Comparison of ENCODE assay signal across 17 mouse cellular contexts in the genomic region with DNA sequence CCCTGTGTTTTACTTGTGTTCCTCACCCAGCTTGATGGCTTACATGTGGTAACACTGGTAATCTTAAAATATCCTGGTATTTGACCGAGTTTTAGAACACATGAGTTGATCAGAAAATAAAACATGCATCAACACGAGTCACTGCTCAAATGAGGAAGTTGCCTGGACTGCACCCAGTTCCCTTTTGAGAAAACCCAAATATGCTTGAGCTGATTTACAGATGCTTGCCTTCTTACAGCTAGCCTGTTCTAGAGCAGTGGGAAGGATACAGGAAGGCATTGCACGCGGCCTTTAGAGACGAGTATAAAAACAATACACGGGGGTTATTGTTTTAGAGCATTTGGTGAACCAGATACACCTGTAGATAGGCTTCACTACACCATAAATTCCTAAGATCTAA. TPM values are rescaled to one million over a fixed set of nuclear protein-coding genes. Genes with fewer than 3 reads are reported as not detected.
DNase-seq lines count a peak whose midpoint lies in the region; ATAC-seq and TF ChIP-seq lines count a peak whose summit lies in the region.
"Had no signal": no experiment of that assay in that cellular context is flagged by ENCODE, and none has a peak within 500 bp of the region (broad histone marks: within the 10 kb centered on the region; RNA-seq: fewer than 3 reads in every experiment).

No protein-coding gene starts in this region.

- dilution Hi-C loops in CH12.LX (cut with MboI; ENCODE audit: extremely low pct_ligation_motif_present, extremely low pct_unique_long_range_greater_than_20kb, low sequenced_read_pairs), result no loop called here

- no peak overlapping the region for H3K9ac ChIP-seq in liver, postnatal 0 days (replicated peaks)
- H3K9ac ChIP-seq in liver, embryonic 11.5 days (ENCODE audit: low read depth, low read length), result no peak overlapping the region
- 0 out of 2 replicates have a peak overlapping the region, but pooled peaks have one; percentile 19 for H3K9ac ChIP-seq in CH12.LX (ENCODE audit: insufficient read depth, low read depth)
- H3K9ac ChIP-seq in intestine, embryonic 15.5 days, result no peak overlapping the region
- H3K9ac ChIP-seq: forebrain, embryonic 15.5 days; hindbrain, embryonic 12.5 days; lung, embryonic 15.5 days had no signal

- peaks cover 50% of the 10 kb centered on the region for H3K79me2 ChIP-seq in CH12.LX (replicated peaks; ENCODE audit: control insufficient read depth, extremely low read depth, insufficient read depth, poor library complexity, severe bottlenecking)

- DNase-seq in liver, postnatal 0 days, result no peak
- DNase-seq in liver, embryonic 11.5 days (ENCODE audit: low spot score), result no peak
- DNase-seq in CH12.LX (ENCODE audit: extremely low read depth), result peak; percentile 56
- no peak for DNase-seq in thymus, postnatal 4 days
- DNase-seq: adrenal gland, postnatal 10 days; cerebellum, adult 9-10 months; kidney, postnatal 10 days; layer of hippocampus, adult 9-11 months; retina, postnatal 1 day had no signal

- H3K27ac ChIP-seq in liver, postnatal 0 days (ENCODE audit: low read depth), result 0 out of 2 replicates have a peak overlapping the region, but pooled peaks have one; percentile 34
- no peak overlapping the region for H3K27ac ChIP-seq in liver, embryonic 11.5 days (ENCODE audit: low read depth, low read length)
- H3K27ac ChIP-seq in CH12.LX (ENCODE audit: insufficient read depth, low read depth), result peak overlapping the region; percentile 72
- H3K27ac ChIP-seq in bone marrow macrophage, adult 2 months (ENCODE audit: insufficient read depth, low read depth, low read length), result peak overlapping the region; percentile 96
- no peak overlapping the region for H3K27ac ChIP-seq in intestine, embryonic 15.5 days
- H3K27ac ChIP-seq: forebrain, embryonic 15.5 days; hindbrain, embryonic 12.5 days; lung, embryonic 15.5 days; midbrain, embryonic 10.5 days had no signal

- no peak for TF ChIP-seq EP300 in liver, postnatal 0 days (IDR thresholded peaks at IDR 0.05; ENCODE audit: low read depth)
- TF ChIP-seq EP300 in CH12.LX (IDR thresholded peaks at IDR 0.05; ENCODE audit: low read length), result no peak

- ATAC-seq in liver, postnatal 0 days, result no peak
- no peak for ATAC-seq in liver, embryonic 11.5 days (replicated peaks; ENCODE audit: low FRiP score)
- ATAC-seq in neutrophil, adult 5-6 weeks (ENCODE audit: extremely low read depth, insufficient number of reproducible peaks, low FRiP score, poor library complexity, severe bottlenecking), result peak; percentile 59
- no peak for ATAC-seq in intestine, embryonic 15.5 days
- ATAC-seq: forebrain, embryonic 15.5 days; intestine, embryonic 16.5 days had no signal

- TF ChIP-seq RAD21 in CH12.LX (IDR thresholded peaks at IDR 0.05; ENCODE audit: low read depth, low read length), result no peak

- H3K27me3 ChIP-seq in liver, postnatal 0 days (ENCODE audit: insufficient read depth, low read length), result no peaks in the 10 kb centered on the region
- H3K27me3 ChIP-seq in liver, embryonic 11.5 days (replicated peaks; ENCODE audit: control insufficient read depth, insufficient read depth, low read length), result no peaks in the 10 kb centered on the region
- no peaks in the 10 kb centered on the region for H3K27me3 ChIP-seq in CH12.LX (replicated peaks)
- H3K27me3 ChIP-seq in intestine, embryonic 15.5 days (replicated peaks), result no peaks in the 10 kb centered on the region
- H3K27me3 ChIP-seq: forebrain, embryonic 15.5 days; hindbrain, embryonic 12.5 days; lung, embryonic 15.5 days had no signal

- in situ Hi-C loops in CH12.LX (cut with MboI; ENCODE audit: low pct_ligation_motif_present, low pct_unique_long_range_greater_than_20kb, low sequenced_read_pairs), result no loop called here

- H3K4me2 ChIP-seq in liver, postnatal 0 days (ENCODE audit: low read depth, low read length), result no peak overlapping the region
- no peak overlapping the region for H3K4me2 ChIP-seq in liver, embryonic 11.5 days
- H3K4me2 ChIP-seq in CH12.LX (ENCODE audit: insufficient read depth, low read depth, poor library complexity, severe bottlenecking), result peak overlapping the region; percentile 29
- no peak overlapping the region for H3K4me2 ChIP-seq in intestine, embryonic 15.5 days (replicated peaks)
- H3K4me2 ChIP-seq: forebrain, embryonic 15.5 days; hindbrain, embryonic 12.5 days; lung, embryonic 15.5 days had no signal

- no peaks in the 10 kb centered on the region for H3K36me3 ChIP-seq in liver, postnatal 0 days (replicated peaks; ENCODE audit: insufficient read depth, low read length)
- no peaks in the 10 kb centered on the region for H3K36me3 ChIP-seq in liver, embryonic 11.5 days (ENCODE audit: control insufficient read depth, insufficient read depth, low read length)
- H3K36me3 ChIP-seq in CH12.LX (replicated peaks in 1 of 2; ENCODE audit: control insufficient read depth in 1 of 2, insufficient read depth in 1 of 2, low read length in 1 of 2), result peaks cover 5 to 6% of the 10 kb centered on the region in 2 experiments
- H3K36me3 ChIP-seq in intestine, embryonic 15.5 days, result no peaks in the 10 kb centered on the region
- H3K36me3 ChIP-seq: forebrain, embryonic 15.5 days; hindbrain, embryonic 12.5 days; lung, embryonic 15.5 days; midbrain, embryonic 10.5 days had no signal

- WGBS in liver, postnatal 0 days (ENCODE audit: insufficient replicate concordance), result 40% methylated on average over 6 of the region's 6 CpGs
- 60% methylated on average over 6 of the region's 6 CpGs for WGBS in liver, embryonic 11.5 days
- 80% methylated on average over 6 of the region's 6 CpGs for WGBS in intestine, embryonic 15.5 days

- no peak overlapping the region for H3K4me3 ChIP-seq in liver, postnatal 0 days (ENCODE audit: low read depth, low read length)
- no peak overlapping the region for H3K4me3 ChIP-seq in liver, embryonic 11.5 days (ENCODE audit: low read depth, low read length)
- no peak overlapping the region for H3K4me3 ChIP-seq in CH12.LX (replicated peaks in 1 of 3; ENCODE audit: low read depth in 2 of 3, low read length in 2 of 3, poor library complexity in 1 of 3)
- H3K4me3 ChIP-seq in bone marrow macrophage, adult 2 months (ENCODE audit: insufficient read depth, low read length), result no peak overlapping the region
- no peak overlapping the region for H3K4me3 ChIP-seq in intestine, embryonic 15.5 days (replicated peaks)
- H3K4me3 ChIP-seq: forebrain, embryonic 15.5 days; hindbrain, embryonic 12.5 days; lung, embryonic 15.5 days; midbrain, embryonic 10.5 days had no signal

- no peak for TF ChIP-seq CTCF in liver, postnatal 0 days (IDR thresholded peaks at IDR 0.05; ENCODE audit: low read depth)
- TF ChIP-seq CTCF in CH12.LX (conservative IDR thresholded peaks at IDR 0.05 in 1 of 2, IDR thresholded peaks at IDR 0.05 in 1 of 2; ENCODE audit: low read depth in 2 of 2, low read length in 2 of 2), result no peak
- no peak for TF ChIP-seq CTCF in bone marrow macrophage, adult 2 months (IDR thresholded peaks at IDR 0.05; ENCODE audit: low read depth, low read length)

- H3K4me1 ChIP-seq in liver, postnatal 0 days (ENCODE audit: insufficient read depth), result no peaks in the 10 kb centered on the region
- no peaks in the 10 kb centered on the region for H3K4me1 ChIP-seq in liver, embryonic 11.5 days (replicated peaks; ENCODE audit: control insufficient read depth, insufficient read depth, low read length)
- peaks cover 8 to 60% of the 10 kb centered on the region in 2 experiments; a peak in 3 of 4 replicates for H3K4me1 ChIP-seq in CH12.LX (ENCODE audit: control insufficient read depth in 1 of 2, insufficient read depth in 2 of 2)
- H3K4me1 ChIP-seq in bone marrow macrophage, adult 2 months (ENCODE audit: control insufficient read depth, insufficient read depth, low read length), result peaks cover 53% of the 10 kb centered on the region
- no peaks in the 10 kb centered on the region for H3K4me1 ChIP-seq in intestine, embryonic 15.5 days (replicated peaks)
- H3K4me1 ChIP-seq: forebrain, embryonic 15.5 days; hindbrain, embryonic 12.5 days; lung, embryonic 15.5 days; midbrain, embryonic 10.5 days had no signal

- TF ChIP-seq POLR2A in CH12.LX (IDR thresholded peaks at IDR 0.05; ENCODE audit: low read depth, low read length), result no peak; the same call in 1 of the 2 replicates
- TF ChIP-seq POLR2A in bone marrow macrophage, adult 2 months (IDR thresholded peaks at IDR 0.05; ENCODE audit: borderline replicate concordance, low read depth, low read length), result no peak

- no peaks in the 10 kb centered on the region for H3K9me3 ChIP-seq in liver, postnatal 0 days (ENCODE audit: low read length)
- H3K9me3 ChIP-seq in liver, embryonic 11.5 days (ENCODE audit: control insufficient read depth, low read length), result no peaks in the 10 kb centered on the region
- H3K9me3 ChIP-seq in CH12.LX (replicated peaks; ENCODE audit: low read length), result no peaks in the 10 kb centered on the region
- no peaks in the 10 kb centered on the region for H3K9me3 ChIP-seq in intestine, embryonic 15.5 days
- H3K9me3 ChIP-seq: forebrain, embryonic 15.5 days; hindbrain, embryonic 12.5 days; lung, embryonic 15.5 days; midbrain, embryonic 10.5 days had no signal

TF ChIP-seq in CH12.LX, 34 proteins besides CTCF, POLR2A, EP300 and RAD21:
- TF ChIP-seq MAFK (IDR thresholded peaks at IDR 0.05; ENCODE audit: insufficient replicate concordance, low read length), result no peak
- TF ChIP-seq ELF1 (IDR thresholded peaks at IDR 0.05; ENCODE audit: low read depth, low read length), result peak; percentile 45; the same call in 1 of the 2 replicates
- peak; percentile 80 for TF ChIP-seq MYC (IDR thresholded peaks at IDR 0.05; ENCODE audit: low read depth, low read length)
- TF ChIP-seq BHLHE40 (IDR thresholded peaks at IDR 0.05; ENCODE audit: low read depth, low read length), result peak; percentile 53
- TF ChIP-seq HCFC1 (IDR thresholded peaks at IDR 0.05; ENCODE audit: low read depth, low read length), result no peak
- TF ChIP-seq IRF4 (IDR thresholded peaks at IDR 0.05; ENCODE audit: low read depth, low read length), result peak; percentile 45; the same call in 1 of the 2 replicates

RNA-seq across cellular contexts. Expression of gene Arhgef6, which starts 31.8 kb away (rescaled TPM):
- 5.9 and 6.1 TPM in 2 replicates for polyA plus RNA-seq in liver, postnatal 0 days (2015; fragmentation: Nextera tagmentation; extraction: Ambion mirVana)
- 6.9 and 8.4 TPM in 2 replicates for polyA plus RNA-seq in liver, embryonic 11.5 days (2014; fragmentation: Nextera tagmentation; extraction: Ambion mirVana)
- total RNA-seq in CH12.LX (2012; rRNA removed), result 68.9 and 69.8 TPM in 2 replicates
- 162 and 167 TPM in 2 replicates for total RNA-seq in CH12.LX (2014; rRNA removed)
- 206 and 230 TPM in 2 replicates for polyA plus RNA-seq in CH12.LX (2012; ENCODE audit: insufficient read length, low read depth)
- polyA plus RNA-seq in bone marrow macrophage, adult 2 months (2012; ENCODE audit: insufficient read depth, insufficient read length, missing spikeins), result 210 and 233 TPM in 2 replicates
- total RNA-seq in neutrophil, adult 5-6 weeks (2017), result 141 and 151 TPM in 2 replicates
- polyA plus RNA-seq in intestine, embryonic 15.5 days (2015; fragmentation: Nextera tagmentation; extraction: Ambion mirVana), result 3.4 and 4.8 TPM in 2 replicates

Comparison
In these comparisons a context has a peak if more than half of its experiments do, and no peak if none do; other contexts are left out.
1. H3K27ac ChIP-seq: peak in liver, postnatal 0 days (single experiment), CH12.LX (single experiment) and bone marrow macrophage, adult 2 months (single experiment); none in liver, embryonic 11.5 days (single experiment) and intestine, embryonic 15.5 days (single experiment).
2. RNA of gene Arhgef6, which starts 31.8 kb away (polyA plus RNA-seq): 210 to 233 TPM in bone marrow macrophage, adult 2 months and 206 to 230 TPM in CH12.LX; 6.9 to 8.4 TPM in liver, embryonic 11.5 days, 5.9 to 6.1 TPM in liver, postnatal 0 days and 3.4 to 4.8 TPM in intestine, embryonic 15.5 days; every median in the first group is over 10 times any median in the second.